Mouse (Mus musculus) C2C12 (cell line): ENCODE results near the gene Arid3a. TPM values are rescaled to one million over a fixed set of nuclear protein-coding genes. Genes with fewer than 3 reads are reported as not detected.

Experiments
- H3K27me3 ChIP-seq: one replicate; pipeline ENCODE4 v1.6.1; 2011; ENCODE audit not compliant: control insufficient read depth, insufficient read depth, insufficient read length
- H3K36me3 ChIP-seq: one replicate; pipeline ENCODE4 v1.6.1; 2011; ENCODE audit not compliant: control insufficient read depth, insufficient read depth
- H3K4me3 ChIP-seq: one replicate; pipeline ENCODE4 v1.5.1; 2011; ENCODE audit warnings: mild to moderate bottlenecking, control low read depth; ENCODE audit not compliant: poor library complexity, insufficient read depth, severe bottlenecking
- H3K79me2 ChIP-seq: one replicate; pipeline ENCODE4 v1.6.1; 2011; ENCODE audit not compliant: control insufficient read depth, insufficient read depth
- H3K79me3 ChIP-seq: one replicate; pipeline ENCODE4 v1.6.1; 2011; ENCODE audit warnings: low read depth, control low read depth
- H3ac ChIP-seq: one replicate; pipeline ENCODE3; 2011; ENCODE audit warnings: low read depth; ENCODE audit not compliant: control insufficient read depth, insufficient read length
- CEBPB ChIP-seq: IDR thresholded peaks from one replicate; pipeline ENCODE4 v1.6.1; 2011; ENCODE audit warnings: low read depth, mild to moderate bottlenecking, control low read depth, moderate library complexity
- CTCF ChIP-seq: IDR thresholded peaks from one replicate; pipeline ENCODE4 v1.5.1; 2011; ENCODE audit not compliant: control insufficient read depth, insufficient read depth, insufficient read length
- FOSL1 ChIP-seq: IDR thresholded peaks from one replicate; pipeline ENCODE4 v1.8.0; 2011; ENCODE audit warnings: mild to moderate bottlenecking, low read length; ENCODE audit not compliant: poor library complexity, insufficient read depth, severe bottlenecking
- MAX ChIP-seq: IDR thresholded peaks from one replicate; pipeline ENCODE4 v1.6.1; 2011; ENCODE audit warnings: mild to moderate bottlenecking, control low read depth
- MYOD1 ChIP-seq: IDR thresholded peaks from one replicate; pipeline ENCODE4 v1.6.1; 2011; ENCODE audit warnings: low read depth; ENCODE audit not compliant: control insufficient read depth, insufficient read length
- MYOG ChIP-seq: IDR thresholded peaks from one replicate; pipeline ENCODE4 v1.6.1; 2011; ENCODE audit not compliant: control insufficient read depth, insufficient read length; ENCODE audit errors: extremely low read depth
- USF1 ChIP-seq: IDR thresholded peaks from one replicate; pipeline ENCODE4 v1.6.1; 2011; ENCODE audit warnings: low read depth, mild to moderate bottlenecking, control low read depth, moderate library complexity
- polyA plus RNA-seq: library from polyadenylated mRNA; unstranded; fragments of >200 nt; fragmentation: generic; extraction: Trizol; gene quantifications from one replicate; pipeline ENCODE4 v1.2.1, GENCODE M21; 2012; ENCODE audit warnings: missing spikeins

The Arid3a gene
- polyA plus RNA-seq, 1 experiment, result 0.74 TPM

DNA sequence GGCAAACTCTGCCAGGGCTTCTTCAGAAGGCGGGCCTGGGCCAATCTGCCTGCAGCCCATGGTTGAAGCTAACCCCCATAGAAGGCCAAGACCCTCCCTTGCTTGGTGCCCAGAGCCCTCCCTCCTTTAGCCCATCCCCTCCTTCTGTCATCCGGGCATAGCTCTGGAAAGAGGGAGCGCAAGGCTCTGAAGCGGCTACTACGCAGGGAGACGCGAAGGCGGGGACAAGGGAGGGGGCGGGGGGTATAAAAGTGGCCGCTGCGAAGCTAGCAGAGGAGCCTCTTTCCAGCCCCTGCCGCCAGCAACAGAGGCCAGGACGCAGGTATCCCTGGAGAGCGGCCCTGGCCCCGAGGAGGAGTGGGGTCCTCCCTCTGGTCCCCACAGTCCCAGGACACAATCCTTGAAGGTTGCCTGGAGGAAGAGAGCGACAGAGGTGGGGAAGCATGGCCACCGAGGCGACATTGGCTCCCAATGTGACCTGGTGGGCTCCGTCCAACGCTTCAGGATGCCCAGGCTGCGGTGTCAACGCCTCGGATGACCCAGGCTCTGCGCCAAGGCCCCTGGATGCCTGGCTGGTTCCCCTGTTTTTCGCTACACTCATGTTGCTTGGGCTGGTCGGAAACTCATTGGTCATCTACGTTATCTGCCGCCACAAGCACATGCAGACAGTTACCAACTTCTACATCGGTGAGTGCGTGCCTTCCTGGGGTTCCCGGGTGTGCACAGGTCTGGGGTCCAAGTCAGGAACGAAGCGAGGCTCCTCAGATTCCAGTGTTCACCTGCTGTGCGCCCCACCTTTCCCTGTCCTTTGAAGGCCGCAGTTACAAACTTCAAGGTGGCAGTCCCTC is 8.4 kb upstream of the Arid3a start:
- Histone ChIP-seq H3K4me3 (no peak overlapping the region), H3K79me2 (peaks cover 24% of the 10 kb centered on the region), H3ac (no peak overlapping the region), H3K27me3 (peaks cover 34% of the 10 kb centered on the region), H3K79me3 (peaks cover 2% of the 10 kb centered on the region), H3K36me3 (no peaks in the 10 kb centered on the region)
- TF ChIP-seq MYOD1 (no peak), CTCF (no peak), FOSL1 (no peak), MYOG (no peak), CEBPB (no peak), USF1 (no peak), MAX (no peak)

DNA sequence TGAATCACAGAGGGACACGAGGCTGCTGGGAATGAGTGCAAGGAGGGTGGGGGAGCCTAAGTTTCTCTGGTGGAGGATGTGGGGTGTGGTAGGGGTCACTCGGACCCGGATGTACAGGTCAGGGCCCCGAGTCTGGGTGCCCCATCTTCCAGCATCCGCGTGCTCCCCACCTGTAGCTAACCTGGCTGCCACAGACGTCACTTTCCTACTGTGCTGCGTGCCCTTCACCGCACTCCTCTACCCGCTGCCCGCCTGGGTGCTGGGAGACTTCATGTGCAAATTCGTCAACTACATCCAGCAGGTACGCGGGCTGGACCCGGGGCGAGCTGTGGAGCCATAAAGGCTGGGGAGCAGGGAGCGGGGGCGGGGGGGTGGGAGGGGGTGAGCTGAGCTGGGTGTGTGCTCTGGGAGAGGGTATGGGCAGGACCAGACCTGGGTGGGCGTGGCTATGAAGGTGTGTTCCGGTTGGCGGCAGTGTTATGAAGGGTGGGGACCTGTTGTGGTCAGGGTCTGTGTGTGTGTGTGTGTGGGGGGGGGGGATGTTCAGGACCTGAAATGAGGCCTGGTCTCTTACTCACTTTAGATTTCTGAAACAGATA is 7.5 kb upstream of the Arid3a start:
- peaks cover 2% of the 10 kb centered on the region for H3K79me3 ChIP-seq
- no peak overlapping the region for H3K4me3 ChIP-seq
- H3K36me3 ChIP-seq, result no peaks in the 10 kb centered on the region
- peaks cover 24% of the 10 kb centered on the region for H3K79me2 ChIP-seq
- H3ac ChIP-seq, result peak overlapping the region; percentile 7
- no peak for TF ChIP-seq CEBPB
- no peak for TF ChIP-seq MAX
- TF ChIP-seq FOSL1, result no peak
- no peak for TF ChIP-seq MYOD1
- TF ChIP-seq USF1, result no peak
- no peak for TF ChIP-seq CTCF
- TF ChIP-seq MYOG, result no peak
- peaks cover 34% of the 10 kb centered on the region for H3K27me3 ChIP-seq

DNA sequence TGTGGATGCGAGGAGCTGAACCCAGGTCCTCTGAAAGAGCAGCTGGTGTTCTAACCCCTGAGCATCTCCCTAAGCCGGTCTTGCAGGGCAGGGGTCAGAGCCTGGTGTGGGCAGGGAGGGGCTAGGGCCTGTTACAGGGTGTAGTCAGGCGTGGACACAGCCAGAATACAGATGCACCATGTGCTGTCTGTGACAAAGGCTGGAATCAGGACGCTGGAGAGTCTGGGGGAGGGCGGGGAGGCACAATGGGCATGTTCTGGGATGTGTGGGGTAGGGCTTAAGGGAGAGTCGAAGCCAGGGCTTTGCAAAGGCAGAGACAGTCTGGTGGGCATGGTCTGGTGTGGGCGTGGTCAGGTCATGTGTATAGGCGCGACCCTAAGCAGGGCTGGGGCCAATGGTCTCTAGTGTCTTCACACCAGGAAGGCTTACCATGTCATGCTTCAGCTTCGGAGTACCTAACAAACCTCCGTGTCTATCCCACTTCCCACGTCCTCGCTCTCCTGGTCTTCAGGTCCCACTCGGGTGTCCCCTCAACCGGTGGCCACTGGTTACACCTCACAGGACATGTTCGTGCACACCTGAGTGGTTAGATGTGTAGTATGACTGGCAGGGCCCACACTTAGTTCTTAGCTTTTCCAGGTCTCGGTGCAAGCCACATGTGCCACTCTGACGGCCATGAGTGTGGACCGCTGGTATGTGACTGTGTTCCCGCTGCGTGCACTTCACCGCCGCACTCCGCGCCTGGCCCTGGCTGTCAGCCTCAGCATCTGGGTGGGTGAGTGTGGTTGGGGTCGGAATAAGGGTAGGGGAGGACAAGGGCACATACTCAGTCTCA is 6.6 kb upstream of the Arid3a start:
- Histone ChIP-seq H3K36me3 (no peaks in the 10 kb centered on the region), H3K27me3 (peaks cover 34% of the 10 kb centered on the region), H3ac (no peak overlapping the region), H3K79me3 (peaks cover 2% of the 10 kb centered on the region), H3K79me2 (peaks cover 14% of the 10 kb centered on the region), H3K4me3 (no peak overlapping the region)
- TF ChIP-seq MAX, result no peak
- TF ChIP-seq USF1, result no peak
- no peak for TF ChIP-seq MYOG
- TF ChIP-seq FOSL1, result no peak
- TF ChIP-seq MYOD1, result no peak
- TF ChIP-seq CEBPB, result no peak
- TF ChIP-seq CTCF, result no peak

DNA sequence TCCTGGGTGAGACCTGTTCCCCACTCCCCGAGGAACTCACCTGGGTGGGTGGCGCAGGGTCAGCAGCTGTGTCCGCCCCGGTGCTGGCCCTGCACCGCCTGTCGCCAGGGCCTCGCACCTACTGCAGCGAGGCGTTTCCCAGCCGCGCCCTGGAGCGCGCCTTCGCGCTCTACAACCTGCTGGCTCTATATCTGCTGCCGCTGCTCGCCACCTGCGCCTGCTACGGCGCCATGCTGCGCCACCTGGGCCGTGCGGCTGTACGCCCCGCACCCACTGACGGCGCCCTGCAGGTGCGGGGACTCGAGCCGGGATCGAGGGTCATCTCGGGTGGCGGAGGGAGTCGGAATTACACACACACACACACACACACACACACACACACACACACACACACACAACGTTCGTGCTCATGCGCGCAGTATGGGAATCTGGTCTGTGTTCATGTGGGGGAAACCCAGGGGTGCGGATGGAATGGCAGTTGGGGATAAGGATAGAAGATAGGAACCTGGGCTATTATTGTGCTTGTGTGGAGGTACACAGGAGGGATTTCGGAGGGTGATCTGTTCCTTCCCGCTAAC is 5.8 kb upstream of the Arid3a start, which contains the start of gene R3hdm4:
Gene R3hdm4 (minus strand): TSS at position 251 of the 578 bp plus-strand sequence.
- no peak within 1 kb of the TSS for H3K4me3 ChIP-seq
- no peak for TF ChIP-seq MYOG
- no peaks in the 10 kb centered on the region for H3K79me3 ChIP-seq
- H3K36me3 ChIP-seq, result no peaks in the 10 kb centered on the region
- peaks cover 7% of the 10 kb centered on the region for H3K79me2 ChIP-seq
- peaks cover 34% of the 10 kb centered on the region for H3K27me3 ChIP-seq
- H3ac ChIP-seq, result no peak within 1 kb of the TSS

DNA sequence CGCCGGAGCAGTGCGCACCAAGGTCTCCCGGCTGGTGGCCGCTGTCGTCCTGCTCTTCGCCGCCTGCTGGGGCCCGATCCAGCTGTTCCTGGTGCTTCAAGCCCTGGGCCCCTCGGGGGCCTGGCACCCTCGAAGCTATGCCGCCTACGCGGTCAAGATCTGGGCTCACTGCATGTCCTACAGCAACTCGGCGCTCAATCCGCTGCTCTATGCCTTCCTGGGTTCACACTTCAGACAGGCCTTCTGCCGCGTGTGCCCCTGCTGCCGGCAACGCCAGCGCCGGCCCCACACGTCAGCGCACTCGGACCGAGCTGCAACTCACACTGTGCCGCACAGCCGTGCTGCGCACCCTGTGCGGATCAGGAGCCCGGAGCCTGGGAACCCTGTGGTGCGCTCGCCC is 5.3 kb upstream of the Arid3a start:
- H3K36me3 ChIP-seq, result no peaks in the 10 kb centered on the region
- no peaks in the 10 kb centered on the region for H3K79me3 ChIP-seq
- H3ac ChIP-seq, result no peak overlapping the region
- no peak for TF ChIP-seq MYOG
- no peak for TF ChIP-seq FOSL1
- TF ChIP-seq MAX, result no peak
- no peak for TF ChIP-seq CTCF
- TF ChIP-seq MYOD1, result no peak
- no peak for TF ChIP-seq USF1
- TF ChIP-seq CEBPB, result no peak
- peaks cover 34% of the 10 kb centered on the region for H3K27me3 ChIP-seq
- peaks cover 1% of the 10 kb centered on the region for H3K79me2 ChIP-seq
- no peak overlapping the region for H3K4me3 ChIP-seq
